Mouse (Mus musculus): Measurements from ENCODE around the gene Slc27a3. TPM values are rescaled to one million over a fixed set of nuclear protein-coding genes. Genes with fewer than 3 reads are reported as not detected.

Slc27a3 gene
- polyA plus RNA-seq, 1 experiment from 2014 or later, result 22.0 TPM

DNA sequence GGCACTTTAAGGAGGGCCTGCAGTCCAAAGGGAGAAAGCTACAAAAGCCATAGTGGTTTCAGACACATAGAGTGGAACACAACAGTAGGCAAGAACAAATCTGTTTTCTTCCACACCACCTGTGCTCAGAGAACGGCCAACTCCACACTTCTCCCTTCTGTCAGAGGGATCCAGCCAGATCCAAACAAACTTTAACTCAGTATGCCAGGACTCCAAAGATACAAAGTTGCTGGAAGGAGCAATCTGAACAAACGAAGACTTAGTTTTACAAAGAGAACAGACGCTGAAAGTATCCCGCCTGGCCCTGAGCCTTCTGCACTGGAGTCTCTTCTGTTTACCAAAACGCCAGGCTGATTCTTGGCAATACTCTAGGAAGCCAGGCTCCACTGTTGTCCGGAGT lies 31.0 kb upstream of the Slc27a3 start:
- no peak overlapping the region for H3K27ac ChIP-seq (replicated peaks)
- no peak overlapping the region for H3K4me2 ChIP-seq (replicated peaks)
- H3K36me3 ChIP-seq, result peaks cover 75% of the 10 kb centered on the region
- ATAC-seq (ENCODE audit: low FRiP score, low read depth), result no peak
- H3K27me3 ChIP-seq, result no peaks in the 10 kb centered on the region
- H3K9ac ChIP-seq (replicated peaks), result no peak overlapping the region
- 94% methylated on average over 6 of the region's 6 CpGs for WGBS
- H3K9me3 ChIP-seq, result no peaks in the 10 kb centered on the region
- no peaks in the 10 kb centered on the region for H3K4me1 ChIP-seq
- H3K4me3 ChIP-seq, result no peak overlapping the region

- no peak overlapping the region for H3K27ac ChIP-seq (replicated peaks)
- WGBS, result 78% methylated on average over 3 of the region's 3 CpGs
- no peak overlapping the region for H3K4me3 ChIP-seq
- no peaks in the 10 kb centered on the region for H3K27me3 ChIP-seq
- peaks cover 94% of the 10 kb centered on the region for H3K36me3 ChIP-seq
- no peaks in the 10 kb centered on the region for H3K9me3 ChIP-seq
- 0 out of 2 replicates have a peak, but pooled peaks have one; percentile 6 for ATAC-seq (ENCODE audit: low FRiP score, low read depth)
- H3K4me2 ChIP-seq (replicated peaks), result no peak overlapping the region
- no peak overlapping the region for H3K9ac ChIP-seq (replicated peaks)
- H3K4me1 ChIP-seq, result no peaks in the 10 kb centered on the region
Observed at GRCm38 (mm10) chr3:90413011-90413396, 23.3 kb upstream of the Slc27a3 start.

GRCm38 (mm10) chr3:90412312-90413010 lies 22.7 kb upstream of the Slc27a3 start:
- ATAC-seq (ENCODE audit: low FRiP score, low read depth), result 0 out of 2 replicates have a peak, but pooled peaks have one; percentile 56
- WGBS, result 53% methylated on average over 5 of the region's 5 CpGs
- H3K27me3 ChIP-seq, result no peaks in the 10 kb centered on the region
- H3K4me1 ChIP-seq, result no peaks in the 10 kb centered on the region
- no peak overlapping the region for H3K27ac ChIP-seq (replicated peaks)
- no peak overlapping the region for H3K9ac ChIP-seq (replicated peaks)
- no peak overlapping the region for H3K4me2 ChIP-seq (replicated peaks)
- no peak overlapping the region for H3K4me3 ChIP-seq
- peaks cover 94% of the 10 kb centered on the region for H3K36me3 ChIP-seq
- H3K9me3 ChIP-seq, result no peaks in the 10 kb centered on the region

GRCm38 (mm10) chr3:90408721-90409120 lies 19.0 kb upstream of the Slc27a3 start:
- Histone ChIP-seq H3K9me3 (no peaks in the 10 kb centered on the region), H3K9ac (replicated peaks) (no peak overlapping the region), H3K27ac (replicated peaks) (no peak overlapping the region), H3K36me3 (peaks cover 94% of the 10 kb centered on the region), H3K4me3 (no peak overlapping the region), H3K4me2 (replicated peaks) (no peak overlapping the region), H3K27me3 (no peaks in the 10 kb centered on the region), H3K4me1 (no peaks in the 10 kb centered on the region)
- no peak for ATAC-seq (ENCODE audit: low FRiP score, low read depth)
- WGBS, result 93% methylated on average over 3 of the region's 3 CpGs

- H3K27ac ChIP-seq (replicated peaks), result no peak overlapping the region
- peaks cover 98% of the 10 kb centered on the region for H3K36me3 ChIP-seq
- no peak overlapping the region for H3K9ac ChIP-seq (replicated peaks)
- no peak for ATAC-seq (ENCODE audit: low FRiP score, low read depth)
- H3K9me3 ChIP-seq, result no peaks in the 10 kb centered on the region
- no peak overlapping the region for H3K4me3 ChIP-seq
- H3K4me2 ChIP-seq (replicated peaks), result no peak overlapping the region
- no peaks in the 10 kb centered on the region for H3K4me1 ChIP-seq
- no peaks in the 10 kb centered on the region for H3K27me3 ChIP-seq
- WGBS, result 97% methylated on average over 5 of the region's 5 CpGs
Observed at GRCm38 (mm10) chr3:90406414-90406813, 16.7 kb upstream of the Slc27a3 start.

GRCm38 (mm10) chr3:90404609-90405008 lies 14.9 kb upstream of the Slc27a3 start:
- Histone ChIP-seq H3K4me1 (no peaks in the 10 kb centered on the region), H3K9ac (replicated peaks) (no peak overlapping the region), H3K36me3 (peaks cover 100% of the 10 kb centered on the region), H3K4me2 (replicated peaks) (no peak overlapping the region), H3K27me3 (no peaks in the 10 kb centered on the region), H3K27ac (replicated peaks) (no peak overlapping the region), H3K9me3 (no peaks in the 10 kb centered on the region), H3K4me3 (no peak overlapping the region)
- 88% methylated on average over 4 of the region's 4 CpGs for WGBS
- no peak for ATAC-seq (ENCODE audit: low FRiP score, low read depth)

DNA sequence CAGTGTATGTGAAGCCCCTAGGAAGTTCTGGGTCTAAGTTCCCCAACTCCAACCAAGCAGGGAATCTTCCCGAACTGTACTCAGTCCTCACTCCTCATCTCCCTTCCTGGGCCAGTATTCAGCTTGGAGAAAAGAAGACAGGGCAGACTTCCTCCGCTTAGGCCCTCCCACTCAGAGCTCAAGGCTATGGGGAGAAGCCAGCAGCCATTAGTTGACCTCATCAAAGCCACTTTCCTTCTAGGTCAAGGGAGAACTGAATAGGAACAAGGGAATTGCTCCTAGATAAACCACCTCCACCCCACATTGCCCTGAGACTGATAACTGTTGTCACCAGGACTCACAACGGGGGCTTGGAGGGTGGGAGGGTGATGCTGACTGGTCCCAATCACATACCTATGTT lies 14.4 kb upstream of the Slc27a3 start:
- ATAC-seq (ENCODE audit: low FRiP score, low read depth), result no peak
- H3K9ac ChIP-seq (replicated peaks), result no peak overlapping the region
- no peaks in the 10 kb centered on the region for H3K4me1 ChIP-seq
- H3K4me2 ChIP-seq (replicated peaks), result no peak overlapping the region
- no peaks in the 10 kb centered on the region for H3K27me3 ChIP-seq
- peaks cover 100% of the 10 kb centered on the region for H3K36me3 ChIP-seq
- no peak overlapping the region for H3K4me3 ChIP-seq
- no peak overlapping the region for H3K27ac ChIP-seq (replicated peaks)
- 91% methylated on average over 3 of the region's 3 CpGs for WGBS
- H3K9me3 ChIP-seq, result no peaks in the 10 kb centered on the region

DNA sequence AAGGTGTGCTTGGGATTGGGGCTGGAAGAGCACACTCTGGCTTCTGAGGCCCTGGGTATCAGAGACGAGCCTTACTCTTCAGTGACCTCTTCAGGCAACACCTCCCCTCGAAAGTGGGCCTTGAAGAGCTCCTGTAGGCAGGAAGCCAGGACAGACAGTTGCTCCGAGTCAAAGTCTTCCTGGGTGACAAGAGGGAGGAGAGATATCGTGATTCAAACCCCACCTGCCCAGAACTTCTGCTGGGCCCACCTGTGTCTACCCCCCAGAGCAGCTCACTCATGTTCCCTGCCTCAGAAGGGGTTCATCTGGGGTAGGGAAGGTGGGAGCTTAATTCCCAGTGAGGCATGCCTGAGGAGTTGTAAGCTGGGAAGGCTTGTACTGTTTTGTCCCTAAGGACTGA lies 11.3 kb upstream of the Slc27a3 start:
- ATAC-seq (ENCODE audit: low FRiP score, low read depth), result no peak
- Histone ChIP-seq H3K27ac (replicated peaks) (no peak overlapping the region), H3K27me3 (no peaks in the 10 kb centered on the region), H3K4me3 (no peak overlapping the region), H3K4me2 (replicated peaks) (no peak overlapping the region), H3K9ac (replicated peaks) (no peak overlapping the region), H3K36me3 (peaks cover 88% of the 10 kb centered on the region), H3K9me3 (no peaks in the 10 kb centered on the region), H3K4me1 (no peaks in the 10 kb centered on the region)
- WGBS, result 84% methylated on average over 4 of the region's 4 CpGs

- peaks cover 87% of the 10 kb centered on the region for H3K36me3 ChIP-seq
Observed at GRCm38 (mm10) chr3:90395629-90396028, 5.9 kb upstream of the Slc27a3 start.

GRCm38 (mm10) chr3:90392661-90393060 lies 2.9 kb upstream of the Slc27a3 start:
- WGBS, result 90% methylated on average over 3 of the region's 3 CpGs
- H3K9ac ChIP-seq (replicated peaks), result no peak overlapping the region
- ATAC-seq (ENCODE audit: low FRiP score, low read depth), result no peak
- H3K9me3 ChIP-seq, result no peaks in the 10 kb centered on the region
- no peak overlapping the region for H3K4me2 ChIP-seq (replicated peaks)
- H3K4me3 ChIP-seq, result no peak overlapping the region
- H3K27ac ChIP-seq (replicated peaks), result no peak overlapping the region
- H3K36me3 ChIP-seq, result peaks cover 65% of the 10 kb centered on the region
- H3K27me3 ChIP-seq, result peaks cover 18% of the 10 kb centered on the region; the same call in 1 of the 2 replicates
- peaks cover 28% of the 10 kb centered on the region for H3K4me1 ChIP-seq

More at GRCm38 (mm10) chr3:90395629-90396028, 5.9 kb upstream of the Slc27a3 start:
- Histone ChIP-seq H3K27ac (replicated peaks) (no peak overlapping the region), H3K9me3 (no peaks in the 10 kb centered on the region), H3K4me3 (no peak overlapping the region), H3K9ac (replicated peaks) (no peak overlapping the region), H3K4me1 (peaks cover 3% of the 10 kb centered on the region; the same call in 1 of the 2 replicates), H3K27me3 (peaks cover 5% of the 10 kb centered on the region; the same call in 1 of the 2 replicates), H3K4me2 (replicated peaks) (no peak overlapping the region)
- 83% methylated on average over 3 of the region's 3 CpGs for WGBS
- ATAC-seq (ENCODE audit: low FRiP score, low read depth), result no peak

DNA sequence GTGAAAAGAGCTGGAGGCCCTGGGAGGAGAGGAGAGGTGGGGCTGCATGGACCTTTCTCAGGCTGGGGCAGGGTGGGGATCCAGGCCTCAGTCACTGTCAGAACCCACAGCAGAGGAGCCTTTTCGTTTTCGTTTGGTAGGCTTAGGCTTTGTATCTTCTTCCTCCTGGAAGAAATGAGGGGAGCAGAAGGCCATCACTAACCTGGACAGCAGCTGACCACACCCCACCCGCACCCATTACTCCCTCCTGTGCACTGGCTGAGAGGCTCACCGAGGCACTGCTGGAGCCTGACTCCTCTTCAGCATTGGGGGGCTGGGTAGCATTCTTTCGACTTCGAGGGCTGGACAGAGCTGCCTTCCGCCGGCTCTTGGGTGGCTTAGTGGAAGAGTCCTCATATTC lies 2.2 kb upstream of the Slc27a3 start:
- WGBS, result 93% methylated on average over 8 of the region's 8 CpGs
- H3K4me3 ChIP-seq, result no peak overlapping the region
- H3K9me3 ChIP-seq, result no peaks in the 10 kb centered on the region
- peaks cover 62% of the 10 kb centered on the region for H3K36me3 ChIP-seq
- no peak overlapping the region for H3K4me2 ChIP-seq (replicated peaks)
- no peak for ATAC-seq (ENCODE audit: low FRiP score, low read depth)
- no peak overlapping the region for H3K9ac ChIP-seq (replicated peaks)
- peaks cover 31% of the 10 kb centered on the region for H3K4me1 ChIP-seq
- H3K27ac ChIP-seq (replicated peaks), result no peak overlapping the region
- H3K27me3 ChIP-seq, result peaks cover 18% of the 10 kb centered on the region; the same call in 1 of the 2 replicates

GRCm38 (mm10) chr3:90391004-90391403 lies 1.3 kb upstream of the Slc27a3 start:
- Histone ChIP-seq H3K4me1 (peaks cover 31% of the 10 kb centered on the region), H3K4me3 (no peak overlapping the region), H3K9ac (replicated peaks) (no peak overlapping the region), H3K27me3 (peaks cover 18% of the 10 kb centered on the region; the same call in 1 of the 2 replicates), H3K27ac (replicated peaks) (no peak overlapping the region), H3K36me3 (peaks cover 62% of the 10 kb centered on the region), H3K9me3 (no peaks in the 10 kb centered on the region), H3K4me2 (replicated peaks) (no peak overlapping the region)
- ATAC-seq (ENCODE audit: low FRiP score, low read depth), result no peak
- 78% methylated on average over 4 of the region's 4 CpGs for WGBS
